Mouse (Mus musculus) limb, embryonic 12.5 days (tissue): ENCODE data around the gene Tns1. TPM values are rescaled to one million over a fixed set of nuclear protein-coding genes. Genes with fewer than 3 reads are reported as not detected.

Source experiments
- ATAC-seq: fragments of 200-750 bp; cut with Nextera tagmentation; 2 replicates; pipeline ENCODE4 v1.8.0; 2017; ENCODE audit warnings: low read depth, moderate TSS enrichment; ENCODE audit not compliant: insufficient number of reproducible peaks, insufficient read depth, low FRiP score, low TSS enrichment
- H3K27ac ChIP-seq: fragments of 300-500 bp; sonication (generic); 2 replicates; pipeline ENCODE4 v1.5.1; 2016; ENCODE audit warnings: mild to moderate bottlenecking, moderate library complexity
- H3K27me3 ChIP-seq: fragments of 300-500 bp; sonication (generic); 2 replicates; pipeline ENCODE4 v1.6.1; 2016; ENCODE audit warnings: mild to moderate bottlenecking, moderate library complexity
- H3K36me3 ChIP-seq: fragments of 300-500 bp; sonication (generic); 2 replicates; pipeline ENCODE4 v1.6.1; 2016; ENCODE audit warnings: mild to moderate bottlenecking, moderate library complexity
- H3K4me1 ChIP-seq: fragments of 300-500 bp; sonication (generic); replicated peaks from 2 replicates; pipeline ENCODE4 v1.6.1; 2016
- H3K4me2 ChIP-seq: fragments of 300-500 bp; sonication (generic); 2 replicates; pipeline ENCODE4 v1.6.1; 2016; ENCODE audit warnings: mild to moderate bottlenecking, moderate library complexity
- H3K4me3 ChIP-seq: fragments of 300-500 bp; sonication (generic); replicated peaks from 2 replicates; pipeline ENCODE4 v1.5.1; 2016; ENCODE audit warnings: mild to moderate bottlenecking
- H3K9ac ChIP-seq: fragments of 300-500 bp; sonication (generic); replicated peaks from 2 replicates; pipeline ENCODE4 v1.6.1; 2016; ENCODE audit warnings: mild to moderate bottlenecking, moderate library complexity
- H3K9me3 ChIP-seq: fragments of 300-500 bp; sonication (generic); 2 replicates; pipeline ENCODE4 v1.6.1; 2016; ENCODE audit warnings: mild to moderate bottlenecking, moderate library complexity
- WGBS: fragments of 180-500 bp; shearing (Covaris S2); methylation state at CpG from one replicate; pipeline ENCODE4 v1.1.7; 2016; 5-methylcytosine and 5-hydroxymethylcytosine counted together
- polyA plus RNA-seq: library from polyadenylated mRNA; unstranded; fragments of >200 nt; fragmentation: Nextera tagmentation; extraction: Ambion mirVana; gene quantifications from 2 replicates; pipeline ENCODE4 v1.2.1, GENCODE M21; 2016

The Tns1 gene
- polyA plus RNA-seq, 1 experiment from 2014 or later, result 36.7 TPM

- H3K9ac ChIP-seq, result no peak overlapping the region
- H3K9me3 ChIP-seq, result no peaks in the 10 kb centered on the region
- no peak overlapping the region for H3K4me3 ChIP-seq
- H3K4me1 ChIP-seq, result peaks cover 12% of the 10 kb centered on the region
- H3K4me2 ChIP-seq, result peak overlapping the region; percentile 34
- WGBS, result 25% methylated on average over 11 of the region's 11 CpGs
- H3K27me3 ChIP-seq, result no peaks in the 10 kb centered on the region
- H3K36me3 ChIP-seq, result no peaks in the 10 kb centered on the region
- H3K27ac ChIP-seq, result peak overlapping the region; percentile 66
- no peak for ATAC-seq
Measured at GRCm38 (mm10) chr1:73863074-73863431, 261.2 kb downstream of the Tns1 start.

- Histone ChIP-seq H3K4me3 (no peak overlapping the region; the same call in 1 of the 2 replicates), H3K4me2 (peak overlapping the region; percentile 34), H3K36me3 (no peaks in the 10 kb centered on the region), H3K9me3 (no peaks in the 10 kb centered on the region), H3K27ac (peak overlapping the region; percentile 66), H3K27me3 (no peaks in the 10 kb centered on the region), H3K4me1 (peaks cover 12% of the 10 kb centered on the region), H3K9ac (0 out of 2 replicates have a peak overlapping the region, but pooled peaks have one; percentile 13)
- ATAC-seq, result peak; percentile 95
- WGBS, result 7% methylated on average over 15 of the region's 15 CpGs
Measured at GRCm38 (mm10) chr1:73862323-73863073, 261.8 kb downstream of the Tns1 start.

GRCm38 (mm10) chr1:73860421-73860820 lies 263.8 kb downstream of the Tns1 start:
- H3K36me3 ChIP-seq, result no peaks in the 10 kb centered on the region
- no peak overlapping the region for H3K4me2 ChIP-seq
- no peak overlapping the region for H3K4me3 ChIP-seq
- WGBS, result 77% methylated on average over 3 of the region's 3 CpGs
- H3K27ac ChIP-seq, result no peak overlapping the region
- no peaks in the 10 kb centered on the region for H3K9me3 ChIP-seq
- H3K27me3 ChIP-seq, result no peaks in the 10 kb centered on the region
- no peak overlapping the region for H3K9ac ChIP-seq
- no peak for ATAC-seq
- peaks cover 12% of the 10 kb centered on the region for H3K4me1 ChIP-seq

Other genes with a start within 250 kb of the Tns1 start
- 0.15 and 0.18 TPM in 2 replicates for gene Rufy4, start 1.1 kb upstream of the Tns1 start, polyA plus RNA-seq
- 0.06 and 0.09 TPM in 2 replicates for gene Cxcr2, start 29.5 kb upstream of the Tns1 start, polyA plus RNA-seq
- not detected in 2 replicates for gene Cxcr1, start 70.2 kb upstream of the Tns1 start, polyA plus RNA-seq
- gene Arpc2, start 111.6 kb upstream of the Tns1 start, polyA plus RNA-seq, result 343 and 345 TPM in 2 replicates
- gene Gpbar1, start 154.1 kb upstream of the Tns1 start, polyA plus RNA-seq, result 0.19 TPM in 1 of 2 replicates, not detected in the other
- gene Aamp, start 160.3 kb upstream of the Tns1 start, polyA plus RNA-seq, result 202 and 212 TPM in 2 replicates
- gene Pnkd, start 160.5 kb upstream of the Tns1 start, polyA plus RNA-seq, result 106 TPM in 2 replicates
- gene Tmbim1, start 181.2 kb upstream of the Tns1 start, polyA plus RNA-seq, result 18.0 and 18.9 TPM in 2 replicates
- 1.5 and 1.6 TPM in 2 replicates for gene Catip, start 237.7 kb upstream of the Tns1 start, polyA plus RNA-seq